Mouse (Mus musculus) limb, embryonic 13.5 days (tissue): ENCODE measurements at regions not wholly inside any gene's neighbourhood (a gene's known extent, or its start where the extent isn't known, plus 50 kb on each side); places are given as distances from the start of the nearest gene placed in this dataset.

Source experiments
- ATAC-seq: fragments of 200-750 bp; cut with Nextera tagmentation; 2 replicates; pipeline ENCODE4 v1.8.0; 2017; ENCODE audit warnings: low read depth, moderate number of reproducible peaks, moderate TSS enrichment; ENCODE audit not compliant: low FRiP score
- H3K27ac ChIP-seq: fragments of 300-500 bp; sonication (generic); 2 replicates; pipeline ENCODE4 v1.5.1; 2015; ENCODE audit warnings: inconsistent platforms, mild to moderate bottlenecking, moderate library complexity
- H3K27me3 ChIP-seq: fragments of 300-500 bp; sonication (generic); 2 replicates; pipeline ENCODE4 v1.6.1; 2015; ENCODE audit warnings: mild to moderate bottlenecking, inconsistent platforms
- H3K36me3 ChIP-seq: fragments of 300-500 bp; sonication (generic); 2 replicates; pipeline ENCODE4 v1.6.1; 2015; ENCODE audit warnings: inconsistent platforms, mild to moderate bottlenecking, moderate library complexity
- H3K4me1 ChIP-seq: fragments of 300-500 bp; sonication (generic); 2 replicates; pipeline ENCODE4 v1.6.1; 2015; ENCODE audit warnings: inconsistent platforms
- H3K4me2 ChIP-seq: fragments of 300-500 bp; sonication (generic); replicated peaks from 2 replicates; pipeline ENCODE4 v1.6.1; 2015; ENCODE audit warnings: inconsistent platforms, mild to moderate bottlenecking, moderate library complexity
- H3K4me3 ChIP-seq: fragments of 300-500 bp; sonication (generic); 2 replicates; pipeline ENCODE4 v1.5.1; 2015; ENCODE audit warnings: moderate library complexity, mild to moderate bottlenecking, inconsistent platforms
- H3K9ac ChIP-seq: fragments of 300-500 bp; sonication (generic); 2 replicates; pipeline ENCODE4 v1.6.1; 2015; ENCODE audit warnings: mild to moderate bottlenecking, inconsistent platforms
- H3K9me3 ChIP-seq: fragments of 300-500 bp; sonication (generic); 2 replicates; pipeline ENCODE4 v1.6.1; 2016; ENCODE audit warnings: inconsistent platforms
- WGBS: fragments of 180-500 bp; shearing (Covaris S2); methylation state at CpG from one replicate; pipeline ENCODE4 v1.1.7; 2015; 5-methylcytosine and 5-hydroxymethylcytosine counted together

- ATAC-seq: no peak
- H3K4me2 ChIP-seq: no peak overlapping the region
- no peak overlapping the region for H3K27ac ChIP-seq
- no peaks in the 10 kb centered on the region for H3K36me3 ChIP-seq
- no peak overlapping the region for H3K4me3 ChIP-seq
- peaks cover 3% of the 10 kb centered on the region; the same call in 1 of the 2 replicates for H3K9me3 ChIP-seq
- H3K4me1 ChIP-seq: peaks cover 29% of the 10 kb centered on the region
- WGBS: 20% methylated on average over 10 of the region's 10 CpGs
- H3K27me3 ChIP-seq: 0 out of 2 replicates have a peak, but pooled peaks cover 18% of the 10 kb centered on the region
- H3K9ac ChIP-seq: no peak overlapping the region
These were observed 331.2 kb downstream of the Gm45692 start for GRCm38 (mm10) chr8:26450543-26450942.

- Histone ChIP-seq H3K9me3 (peaks cover 3% of the 10 kb centered on the region; the same call in 1 of the 2 replicates), H3K4me1 (peaks cover 14% of the 10 kb centered on the region), H3K27me3 (0 out of 2 replicates have a peak, but pooled peaks cover 13% of the 10 kb centered on the region), H3K4me3 (no peak overlapping the region), H3K27ac (no peak overlapping the region), H3K9ac (no peak overlapping the region), H3K4me2 (no peak overlapping the region), H3K36me3 (no peaks in the 10 kb centered on the region)
- ATAC-seq: no peak
- WGBS: 67% methylated on average over 5 of the region's 5 CpGs
These were observed 333.7 kb downstream of the Gm45692 start for GRCm38 (mm10) chr8:26452976-26453573.

- no peak overlapping the region for H3K4me3 ChIP-seq
- H3K27ac ChIP-seq: no peak overlapping the region
- ATAC-seq: no peak
- WGBS: 40% methylated on average over 2 of the region's 2 CpGs
- peaks cover 11% of the 10 kb centered on the region for H3K27me3 ChIP-seq
- no peak overlapping the region for H3K4me2 ChIP-seq
- H3K4me1 ChIP-seq: no peaks in the 10 kb centered on the region
- H3K9me3 ChIP-seq: no peaks in the 10 kb centered on the region
- H3K9ac ChIP-seq: no peak overlapping the region
- no peaks in the 10 kb centered on the region for H3K36me3 ChIP-seq
These were observed 346.0 kb downstream of the Gm45692 start for GRCm38 (mm10) chr8:26465346-26465745.

GRCm38 (mm10) chr8:26468441-26468840 lies 349.1 kb downstream of the Gm45692 start:
- H3K9me3 ChIP-seq: no peaks in the 10 kb centered on the region
- H3K4me1 ChIP-seq: 0 out of 2 replicates have a peak, but pooled peaks cover 8% of the 10 kb centered on the region
- no peaks in the 10 kb centered on the region for H3K36me3 ChIP-seq
- H3K9ac ChIP-seq: no peak overlapping the region
- no peak overlapping the region for H3K4me3 ChIP-seq
- no peak overlapping the region for H3K4me2 ChIP-seq
- ATAC-seq: no peak
- H3K27me3 ChIP-seq: peaks cover 18% of the 10 kb centered on the region
- H3K27ac ChIP-seq: no peak overlapping the region
- 73% methylated on average over 2 of the region's 2 CpGs for WGBS

GRCm38 (mm10) chr8:26469705-26470104 lies 350.4 kb downstream of the Gm45692 start:
- Histone ChIP-seq H3K36me3 (no peaks in the 10 kb centered on the region), H3K27ac (no peak overlapping the region), H3K27me3 (peaks cover 21% of the 10 kb centered on the region), H3K9ac (no peak overlapping the region), H3K4me3 (no peak overlapping the region), H3K9me3 (no peaks in the 10 kb centered on the region), H3K4me1 (0 out of 2 replicates have a peak, but pooled peaks cover 8% of the 10 kb centered on the region), H3K4me2 (no peak overlapping the region)
- no peak for ATAC-seq
- 48% methylated on average over 6 of the region's 6 CpGs for WGBS

- Histone ChIP-seq H3K4me3 (no peak overlapping the region), H3K4me2 (no peak overlapping the region), H3K9me3 (no peaks in the 10 kb centered on the region), H3K36me3 (no peaks in the 10 kb centered on the region), H3K27me3 (peaks cover 21% of the 10 kb centered on the region), H3K9ac (no peak overlapping the region), H3K27ac (no peak overlapping the region), H3K4me1 (peaks cover 20% of the 10 kb centered on the region; the same call in 1 of the 2 replicates)
- WGBS: 50% methylated on average over 12 of the region's 12 CpGs
- ATAC-seq: peak; percentile 48; the same call in 1 of the 2 replicates
These were observed 352.6 kb downstream of the Gm45692 start for GRCm38 (mm10) chr8:26471811-26472550.

- peaks cover 6% of the 10 kb centered on the region; the same call in 1 of the 2 replicates for H3K27me3 ChIP-seq
- no peak overlapping the region for H3K4me3 ChIP-seq
- no peak overlapping the region for H3K27ac ChIP-seq
- no peak overlapping the region for H3K9ac ChIP-seq
- ATAC-seq: no peak
- H3K4me2 ChIP-seq: no peak overlapping the region
- H3K9me3 ChIP-seq: no peaks in the 10 kb centered on the region
- H3K4me1 ChIP-seq: no peaks in the 10 kb centered on the region
- H3K36me3 ChIP-seq: no peaks in the 10 kb centered on the region
- WGBS: 85% methylated on average over 5 of the region's 5 CpGs
These were observed 365.4 kb downstream of the Gm45692 start for GRCm38 (mm10) chr8:26484749-26485148.

GRCm38 (mm10) chr8:26487866-26488265 lies 368.5 kb downstream of the Gm45692 start:
- no peak for ATAC-seq
- Histone ChIP-seq H3K9ac (no peak overlapping the region), H3K27ac (no peak overlapping the region), H3K36me3 (no peaks in the 10 kb centered on the region), H3K4me3 (no peak overlapping the region), H3K4me2 (no peak overlapping the region), H3K27me3 (no peaks in the 10 kb centered on the region), H3K4me1 (no peaks in the 10 kb centered on the region), H3K9me3 (no peaks in the 10 kb centered on the region)
- WGBS: 90% methylated on average over 7 of the region's 7 CpGs

- Histone ChIP-seq H3K4me2 (no peak overlapping the region), H3K9ac (no peak overlapping the region), H3K9me3 (no peaks in the 10 kb centered on the region), H3K27me3 (no peaks in the 10 kb centered on the region), H3K4me3 (no peak overlapping the region), H3K27ac (no peak overlapping the region), H3K36me3 (no peaks in the 10 kb centered on the region), H3K4me1 (no peaks in the 10 kb centered on the region)
- no peak for ATAC-seq
- 76% methylated on average over 8 of the region's 8 CpGs for WGBS
These were observed 369.3 kb downstream of the Gm45692 start for GRCm38 (mm10) chr8:26488590-26488989.

GRCm38 (mm10) chr8:26501196-26501813 lies 382.0 kb downstream of the Gm45692 start:
- 60% methylated on average over 9 of the region's 9 CpGs for WGBS
- H3K36me3 ChIP-seq: no peaks in the 10 kb centered on the region
- H3K27me3 ChIP-seq: peaks cover 20% of the 10 kb centered on the region; the same call in 1 of the 2 replicates
- no peak overlapping the region for H3K27ac ChIP-seq
- no peak overlapping the region for H3K4me3 ChIP-seq
- H3K4me2 ChIP-seq: no peak overlapping the region
- H3K9me3 ChIP-seq: no peaks in the 10 kb centered on the region
- no peak overlapping the region for H3K9ac ChIP-seq
- ATAC-seq: no peak
- peaks cover 26% of the 10 kb centered on the region for H3K4me1 ChIP-seq

GRCm38 (mm10) chr8:26501814-26502572 lies 382.7 kb downstream of the Gm45692 start:
- peaks cover 24% of the 10 kb centered on the region; the same call in 1 of the 2 replicates for H3K27me3 ChIP-seq

More at GRCm38 (mm10) chr8:26501814-26502572, 382.7 kb downstream of the Gm45692 start:
- Histone ChIP-seq H3K4me3 (no peak overlapping the region), H3K9ac (no peak overlapping the region), H3K4me2 (no peak overlapping the region), H3K36me3 (no peaks in the 10 kb centered on the region), H3K4me1 (peaks cover 26% of the 10 kb centered on the region), H3K9me3 (no peaks in the 10 kb centered on the region), H3K27ac (no peak overlapping the region)
- ATAC-seq: no peak
- 53% methylated on average over 11 of the region's 11 CpGs for WGBS
